Mouse (Mus musculus): Measurements from ENCODE around the gene Slc9a3r2.
"Not testable (repeated sequence)": the region's sequence is repeated elsewhere in the genome, so short reads cannot be mapped to it uniquely, and the experiment has no call there.

Gene Slc9a3r2

GRCm38 (mm10) chr17:24650070-24650616 lies at the start of gene Slc9a3r2:
Gene Slc9a3r2, minus strand, starts transcription at chr17:24650327.
- in situ Hi-C loops (cut with MseI, MboI): loop anchor here in 1 of 2 experiments (10.0 kb wide), 1 partner anchor 105 kb away; the partner anchor contains the start of gene Pkd1

GRCm38 (mm10) chr17:24699473-24699872 lies 49.3 kb upstream of the Slc9a3r2 start:
- in situ Hi-C loops (cut with MseI, MboI): no loop called here

- in situ Hi-C loops (cut with MseI, MboI): no loop called here
These were observed 48.6 kb upstream of the Slc9a3r2 start for GRCm38 (mm10) chr17:24698715-24699114.

- in situ Hi-C loops (cut with MseI, MboI): no loop called here
These were observed 47.9 kb upstream of the Slc9a3r2 start for GRCm38 (mm10) chr17:24697985-24698384.

GRCm38 (mm10) chr17:24696011-24696697 lies 46.0 kb upstream of the Slc9a3r2 start, which contains the start of the genes Gfer and Noxo1:
Gene Gfer, minus strand, starts transcription at chr17:24696156.
Gene Noxo1, plus strand, starts transcription at chr17:24696234.
- in situ Hi-C loops (cut with MseI, MboI): no loop called here

GRCm38 (mm10) chr17:24695326-24696010 lies 45.3 kb upstream of the Slc9a3r2 start:
- in situ Hi-C loops (cut with MseI, MboI): no loop called here

GRCm38 (mm10) chr17:24692385-24692784 lies 42.3 kb upstream of the Slc9a3r2 start:
- in situ Hi-C loops (cut with MseI, MboI): no loop called here

- in situ Hi-C loops (cut with MseI, MboI): no loop called here
These were observed 39.3 kb upstream of the Slc9a3r2 start, which contains the start of gene Syngr3 for GRCm38 (mm10) chr17:24689251-24690081. Gene Syngr3, minus strand, starts transcription at chr17:24689955.

- in situ Hi-C loops (cut with MseI, MboI): no loop called here
These were observed 37.5 kb upstream of the Slc9a3r2 start for GRCm38 (mm10) chr17:24687599-24687998.

- in situ Hi-C loops (cut with MseI, MboI): no loop called here
These were observed 37.0 kb upstream of the Slc9a3r2 start for GRCm38 (mm10) chr17:24687146-24687595.

- in situ Hi-C loops (cut with MseI, MboI): no loop called here
These were observed 36.4 kb upstream of the Slc9a3r2 start for GRCm38 (mm10) chr17:24686514-24686913.

- in situ Hi-C loops (cut with MseI, MboI): no loop called here
These were observed 27.5 kb upstream of the Slc9a3r2 start for GRCm38 (mm10) chr17:24677500-24678080.

GRCm38 (mm10) chr17:24676877-24677276 lies 26.8 kb upstream of the Slc9a3r2 start:
- in situ Hi-C loops (cut with MseI, MboI): no loop called here

- in situ Hi-C loops (cut with MseI, MboI): no loop called here
These were observed 26.1 kb upstream of the Slc9a3r2 start for GRCm38 (mm10) chr17:24676187-24676586.

- in situ Hi-C loops (cut with MseI, MboI): no loop called here
These were observed 24.1 kb upstream of the Slc9a3r2 start for GRCm38 (mm10) chr17:24674277-24674676.

GRCm38 (mm10) chr17:24672141-24672540 lies 22.0 kb upstream of the Slc9a3r2 start:
- in situ Hi-C loops (cut with MseI, MboI): no loop called here

- in situ Hi-C loops (cut with MseI, MboI): no loop called here
These were observed 21.2 kb upstream of the Slc9a3r2 start for GRCm38 (mm10) chr17:24671346-24671745.

GRCm38 (mm10) chr17:24670246-24670844 lies 20.2 kb upstream of the Slc9a3r2 start:
- in situ Hi-C loops (cut with MseI, MboI): no loop called here

GRCm38 (mm10) chr17:24669545-24670245 lies 19.6 kb upstream of the Slc9a3r2 start, which contains the start of gene Zfp598:
Gene Zfp598, plus strand, starts transcription at chr17:24669687.
- in situ Hi-C loops (cut with MseI, MboI): no loop called here

GRCm38 (mm10) chr17:24669214-24669544 lies 19.1 kb upstream of the Slc9a3r2 start:
- in situ Hi-C loops (cut with MseI, MboI): not testable (repeated sequence)

All from mouse trophoblast stem cell (cell line).